Mouse (Mus musculus) limb, embryonic 15.5 days (tissue): Measurements from ENCODE around the gene Id3. TPM values are rescaled to one million over a fixed set of nuclear protein-coding genes. Genes with fewer than 3 reads are reported as not detected.
A peak's percentile ranks its signal among the peaks of the same experiment; 100 is the strongest.

Source experiments
- ATAC-seq: fragments of 200-750 bp; cut with Nextera tagmentation; 2 replicates; pipeline ENCODE4 v1.8.0; 2017; ENCODE audit warnings: low read depth, moderate TSS enrichment; ENCODE audit not compliant: insufficient number of reproducible peaks, low FRiP score, low TSS enrichment
- H3K27ac ChIP-seq: fragments of 300-500 bp; sonication (generic); 2 replicates; pipeline ENCODE4 v1.5.1; 2015; ENCODE audit warnings: moderate library complexity, mild to moderate bottlenecking, inconsistent platforms
- H3K27me3 ChIP-seq: fragments of 300-500 bp; sonication (generic); 2 replicates; pipeline ENCODE4 v1.6.1; 2015; ENCODE audit warnings: inconsistent platforms
- H3K36me3 ChIP-seq: fragments of 300-500 bp; sonication (generic); 2 replicates; pipeline ENCODE4 v1.6.1; 2015; ENCODE audit warnings: inconsistent platforms
- H3K4me1 ChIP-seq: fragments of 300-500 bp; sonication (generic); 2 replicates; pipeline ENCODE4 v1.6.1; 2015; ENCODE audit warnings: inconsistent platforms
- H3K4me2 ChIP-seq: fragments of 300-500 bp; sonication (generic); 2 replicates; pipeline ENCODE4 v1.6.1; 2015; ENCODE audit warnings: mild to moderate bottlenecking, inconsistent platforms
- H3K4me3 ChIP-seq: fragments of 300-500 bp; sonication (generic); 2 replicates; pipeline ENCODE4 v1.5.1; 2015; ENCODE audit warnings: mild to moderate bottlenecking, inconsistent platforms
- H3K9ac ChIP-seq: fragments of 300-500 bp; sonication (generic); 2 replicates; pipeline ENCODE4 v1.6.1; 2015; ENCODE audit warnings: inconsistent platforms
- H3K9me3 ChIP-seq: fragments of 300-500 bp; sonication (generic); 2 replicates; pipeline ENCODE4 v1.6.1; 2016; ENCODE audit warnings: inconsistent platforms
- WGBS: fragments of 180-500 bp; shearing (Covaris S2); methylation state at CpG from one replicate; pipeline ENCODE4 v1.1.7; 2015; 5-methylcytosine and 5-hydroxymethylcytosine counted together
- polyA plus RNA-seq: library from polyadenylated mRNA; unstranded; fragments of >200 nt; fragmentation: Nextera tagmentation; extraction: Ambion mirVana; gene quantifications from 2 replicates; pipeline ENCODE4 v1.2.1, GENCODE M21; 2015

Id3 gene
- polyA plus RNA-seq, 1 experiment from 2014 or later: 488 TPM

DNA sequence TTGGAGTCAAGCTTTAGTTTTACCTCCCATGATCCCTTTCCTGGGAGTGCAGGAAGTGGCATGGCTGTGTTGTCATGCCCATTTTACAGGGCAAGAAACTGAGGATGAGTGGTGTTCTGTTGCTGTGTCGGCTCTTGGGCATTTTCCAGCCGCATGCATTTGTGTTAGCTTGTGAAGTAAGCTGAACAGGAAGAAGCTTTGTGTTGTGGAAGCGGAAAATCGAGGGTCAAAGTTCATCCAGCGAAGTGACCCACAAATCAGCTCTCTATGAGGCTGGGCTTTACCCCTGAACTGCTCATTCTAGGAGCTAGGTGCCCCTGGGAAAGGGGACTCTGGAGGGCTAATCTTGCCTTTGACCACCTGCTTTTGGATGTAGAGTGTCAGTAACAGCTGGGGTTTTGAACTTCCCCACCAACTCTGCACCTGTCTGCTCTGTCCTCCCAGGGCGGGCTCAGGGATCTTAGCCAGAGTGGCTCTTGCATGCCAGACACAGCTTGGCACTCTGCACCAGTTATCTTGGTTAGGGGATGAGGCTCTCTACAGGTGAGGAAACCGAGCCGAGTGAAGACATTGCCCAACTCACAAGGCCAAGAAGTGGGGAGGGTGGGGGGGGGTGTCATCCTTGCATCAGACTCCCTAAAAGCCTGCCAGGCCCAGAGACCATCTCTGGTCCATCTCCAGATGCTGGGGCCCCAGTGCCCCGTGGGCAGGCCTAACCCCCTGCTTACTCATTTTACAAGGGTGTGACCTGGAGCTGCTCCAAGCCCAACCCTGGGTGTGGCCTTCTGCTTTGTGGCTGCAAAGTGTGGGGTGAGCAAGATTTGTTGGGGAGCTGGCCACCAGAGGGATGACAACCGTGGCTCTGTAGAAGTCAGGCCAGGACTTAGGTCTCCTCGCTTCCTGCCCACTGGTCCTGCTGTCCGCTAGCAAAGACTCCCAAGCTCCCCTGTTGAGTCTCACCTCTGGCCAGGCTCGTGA lies 31.2 kb downstream of the Id3 start:
- WGBS: 71% methylated on average over 13 of the region's 13 CpGs
- H3K4me1 ChIP-seq: peaks cover 63% of the 10 kb centered on the region

GRCm38 (mm10) chr4:136176022-136176552 lies 32.8 kb downstream of the Id3 start:
- no peak overlapping the region for H3K9ac ChIP-seq
- peak overlapping the region; percentile 11; the same call in 1 of the 2 replicates for H3K27ac ChIP-seq
- H3K4me1 ChIP-seq: peaks cover 76% of the 10 kb centered on the region
- ATAC-seq: no peak
- no peaks in the 10 kb centered on the region for H3K36me3 ChIP-seq
- no peaks in the 10 kb centered on the region for H3K27me3 ChIP-seq
- no peak overlapping the region for H3K4me2 ChIP-seq
- no peaks in the 10 kb centered on the region for H3K9me3 ChIP-seq
- WGBS: 71% methylated on average over 10 of the region's 10 CpGs
- H3K4me3 ChIP-seq: no peak overlapping the region

More for the DNA sequence above, 31.2 kb downstream of the Id3 start:
- Histone ChIP-seq H3K36me3 (no peaks in the 10 kb centered on the region), H3K4me3 (peak overlapping the region; percentile 76), H3K4me2 (peak overlapping the region; percentile 99), H3K9me3 (no peaks in the 10 kb centered on the region), H3K9ac (no peak overlapping the region), H3K27me3 (no peaks in the 10 kb centered on the region), H3K27ac (peak overlapping the region; percentile 54)
- ATAC-seq: no peak

DNA sequence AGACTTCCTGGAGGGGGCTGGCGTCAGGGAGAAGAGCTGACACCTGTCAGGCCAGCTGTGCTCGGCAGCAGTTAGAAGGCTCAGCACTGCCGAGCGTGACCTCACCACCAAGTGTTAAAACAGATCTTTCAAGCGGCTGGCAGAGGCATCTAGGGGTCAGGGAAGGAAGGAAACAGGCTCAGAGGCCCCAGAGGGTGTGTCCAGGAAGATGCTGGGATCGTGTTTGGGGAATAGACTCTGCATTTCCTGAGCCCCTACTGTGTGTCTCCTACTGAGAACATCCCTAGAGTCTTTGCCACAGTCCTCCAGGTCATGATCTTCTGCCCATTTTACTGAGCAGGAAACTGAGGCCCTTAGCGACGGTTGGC lies 33.9 kb downstream of the Id3 start:
- no peak overlapping the region for H3K4me2 ChIP-seq
- H3K27ac ChIP-seq: 0 out of 2 replicates have a peak overlapping the region, but pooled peaks have one; percentile 33
- peaks cover 76% of the 10 kb centered on the region for H3K4me1 ChIP-seq
- H3K4me3 ChIP-seq: no peak overlapping the region
- no peaks in the 10 kb centered on the region for H3K9me3 ChIP-seq
- H3K9ac ChIP-seq: no peak overlapping the region
- no peaks in the 10 kb centered on the region for H3K27me3 ChIP-seq
- no peak for ATAC-seq
- no peaks in the 10 kb centered on the region for H3K36me3 ChIP-seq
- 38% methylated on average over 8 of the region's 8 CpGs for WGBS

- Histone ChIP-seq H3K36me3 (no peaks in the 10 kb centered on the region), H3K27ac (peak overlapping the region; percentile 33), H3K9me3 (no peaks in the 10 kb centered on the region), H3K27me3 (no peaks in the 10 kb centered on the region), H3K4me3 (no peak overlapping the region), H3K9ac (no peak overlapping the region), H3K4me1 (peaks cover 72% of the 10 kb centered on the region), H3K4me2 (0 out of 2 replicates have a peak overlapping the region, but pooled peaks have one; percentile 5)
- no peak for ATAC-seq
- 46% methylated on average over 11 of the region's 11 CpGs for WGBS
These were observed 34.5 kb downstream of the Id3 start for GRCm38 (mm10) chr4:136177612-136178474.

DNA sequence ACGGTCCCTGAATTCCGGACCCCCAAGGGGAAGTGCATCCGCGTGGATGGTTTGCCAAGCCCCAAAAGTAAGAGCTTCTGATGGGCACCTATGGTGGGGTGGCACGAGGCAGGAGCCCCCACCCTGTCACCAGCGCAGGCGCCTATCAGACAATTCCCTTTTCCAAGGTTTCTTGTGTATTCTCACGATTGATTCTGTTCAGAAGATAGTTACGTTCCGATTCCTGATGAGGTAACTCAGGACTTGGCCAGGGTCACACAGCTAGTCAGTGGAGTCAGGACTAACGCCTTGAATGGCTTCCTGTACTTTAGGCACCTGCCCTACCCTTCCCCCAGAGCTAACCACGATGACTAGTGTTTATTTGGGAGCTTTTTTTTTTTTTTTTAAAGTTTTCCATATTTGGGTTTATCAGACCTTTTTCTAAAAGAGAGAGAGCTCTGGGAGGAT lies 35.2 kb downstream of the Id3 start:
- Histone ChIP-seq H3K4me1 (peaks cover 66% of the 10 kb centered on the region), H3K9ac (no peak overlapping the region), H3K36me3 (no peaks in the 10 kb centered on the region), H3K9me3 (no peaks in the 10 kb centered on the region), H3K27ac (peak overlapping the region; percentile 33; the same call in 1 of the 2 replicates), H3K27me3 (no peaks in the 10 kb centered on the region), H3K4me2 (no peak overlapping the region), H3K4me3 (no peak overlapping the region)
- 79% methylated on average over 12 of the region's 12 CpGs for WGBS
- no peak for ATAC-seq

DNA sequence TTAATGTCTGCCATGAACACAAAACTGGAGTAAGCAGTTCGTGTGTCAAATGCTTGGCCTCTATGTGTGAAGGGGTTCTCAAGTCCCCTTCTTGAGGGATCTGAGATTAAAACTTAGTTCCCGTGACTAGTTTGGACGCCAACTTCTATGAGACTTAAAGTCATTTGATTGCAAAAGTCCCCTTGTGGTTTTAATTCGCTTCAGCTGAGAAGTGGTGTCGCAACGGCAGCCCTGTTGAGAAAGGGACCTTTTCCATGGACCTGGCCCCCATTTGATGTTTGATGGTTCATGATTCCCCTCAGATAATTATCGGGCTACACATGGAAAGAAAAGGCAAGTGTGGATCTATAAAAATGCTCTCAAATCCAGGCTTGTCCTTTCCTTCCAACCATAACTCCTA lies 36.2 kb downstream of the Id3 start:
- Histone ChIP-seq H3K9me3 (no peaks in the 10 kb centered on the region), H3K4me3 (no peak overlapping the region), H3K36me3 (no peaks in the 10 kb centered on the region), H3K27me3 (no peaks in the 10 kb centered on the region), H3K4me1 (peaks cover 57% of the 10 kb centered on the region), H3K9ac (no peak overlapping the region), H3K27ac (no peak overlapping the region), H3K4me2 (peak overlapping the region; percentile 55)
- WGBS: 73% methylated on average over 7 of the region's 7 CpGs
- no peak for ATAC-seq

GRCm38 (mm10) chr4:136179998-136180397 lies 36.7 kb downstream of the Id3 start:
- Histone ChIP-seq H3K36me3 (no peaks in the 10 kb centered on the region), H3K4me3 (peak overlapping the region; percentile 38), H3K27me3 (no peaks in the 10 kb centered on the region), H3K27ac (peak overlapping the region; percentile 73), H3K4me1 (peaks cover 52% of the 10 kb centered on the region), H3K9ac (no peak overlapping the region), H3K9me3 (no peaks in the 10 kb centered on the region), H3K4me2 (peak overlapping the region; percentile 55)
- ATAC-seq: no peak
- 4% methylated on average over 15 of the region's 15 CpGs for WGBS

GRCm38 (mm10) chr4:136180408-136181330 lies 37.4 kb downstream of the Id3 start:
- Histone ChIP-seq H3K4me1 (peaks cover 45% of the 10 kb centered on the region), H3K4me3 (peak overlapping the region; percentile 38), H3K27me3 (no peaks in the 10 kb centered on the region), H3K9me3 (no peaks in the 10 kb centered on the region), H3K27ac (peak overlapping the region; percentile 73), H3K4me2 (peak overlapping the region; percentile 55), H3K36me3 (no peaks in the 10 kb centered on the region), H3K9ac (no peak overlapping the region)
- 20% methylated on average over 23 of the region's 23 CpGs for WGBS
- peak; percentile 84 for ATAC-seq

DNA sequence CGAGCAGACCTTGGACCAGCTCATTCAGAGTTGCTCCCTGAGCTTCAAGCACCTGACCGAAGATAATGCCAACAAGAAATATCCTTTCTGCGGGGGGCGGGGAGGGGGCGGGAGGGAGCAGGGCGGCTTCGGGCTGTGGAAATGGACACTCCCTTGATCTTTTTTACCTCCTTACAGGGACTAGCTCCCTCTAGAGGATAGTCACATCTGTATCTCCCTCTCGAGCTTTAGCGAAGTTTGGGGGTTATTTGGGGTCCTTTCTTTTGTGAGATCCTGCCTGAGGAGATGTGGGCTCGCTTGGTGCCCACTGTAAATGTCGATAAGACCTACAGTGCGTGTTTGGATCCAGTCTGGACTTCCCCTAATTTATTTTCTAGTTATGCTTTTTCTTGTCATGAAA lies 38.1 kb downstream of the Id3 start:
- Histone ChIP-seq H3K4me2 (peak overlapping the region; percentile 55), H3K36me3 (0 out of 2 replicates have a peak, but pooled peaks cover 3% of the 10 kb centered on the region), H3K4me3 (peak overlapping the region; percentile 38; the same call in 1 of the 2 replicates), H3K4me1 (peaks cover 38% of the 10 kb centered on the region), H3K9me3 (no peaks in the 10 kb centered on the region), H3K27me3 (no peaks in the 10 kb centered on the region), H3K27ac (no peak overlapping the region), H3K9ac (no peak overlapping the region)
- WGBS: 32% methylated on average over 12 of the region's 12 CpGs
- no peak for ATAC-seq

DNA sequence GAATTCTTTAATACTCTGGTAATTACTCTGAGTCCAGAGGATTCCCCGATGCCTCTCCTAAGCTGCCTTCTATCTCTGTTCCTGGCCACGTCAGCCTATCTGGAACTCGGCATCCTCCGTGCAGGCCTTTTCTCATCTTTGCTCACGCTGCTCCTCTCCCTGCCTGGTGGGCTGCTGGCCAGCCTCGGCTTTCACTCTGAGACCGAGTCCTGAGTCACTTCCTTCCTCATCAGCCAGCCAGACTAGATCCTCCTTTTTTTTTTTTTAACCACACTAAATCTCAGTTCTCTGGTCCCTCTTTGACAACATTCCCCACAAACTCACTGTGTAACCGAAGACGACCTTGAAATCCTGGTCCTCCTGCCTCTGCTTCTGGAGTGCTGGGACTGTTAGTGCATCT lies 42.1 kb downstream of the Id3 start:
- Histone ChIP-seq H3K36me3 (peaks cover 20% of the 10 kb centered on the region; the same call in 1 of the 2 replicates), H3K27me3 (no peaks in the 10 kb centered on the region), H3K4me1 (peaks cover 15% of the 10 kb centered on the region), H3K27ac (0 out of 2 replicates have a peak overlapping the region, but pooled peaks have one; percentile 12), H3K9ac (no peak overlapping the region), H3K4me3 (no peak overlapping the region), H3K4me2 (no peak overlapping the region), H3K9me3 (no peaks in the 10 kb centered on the region)
- ATAC-seq: no peak
- 64% methylated on average over 9 of the region's 9 CpGs for WGBS
